Mouse (Mus musculus): Measurements from ENCODE around the gene Zscan2.

Zscan2 gene

DNA sequence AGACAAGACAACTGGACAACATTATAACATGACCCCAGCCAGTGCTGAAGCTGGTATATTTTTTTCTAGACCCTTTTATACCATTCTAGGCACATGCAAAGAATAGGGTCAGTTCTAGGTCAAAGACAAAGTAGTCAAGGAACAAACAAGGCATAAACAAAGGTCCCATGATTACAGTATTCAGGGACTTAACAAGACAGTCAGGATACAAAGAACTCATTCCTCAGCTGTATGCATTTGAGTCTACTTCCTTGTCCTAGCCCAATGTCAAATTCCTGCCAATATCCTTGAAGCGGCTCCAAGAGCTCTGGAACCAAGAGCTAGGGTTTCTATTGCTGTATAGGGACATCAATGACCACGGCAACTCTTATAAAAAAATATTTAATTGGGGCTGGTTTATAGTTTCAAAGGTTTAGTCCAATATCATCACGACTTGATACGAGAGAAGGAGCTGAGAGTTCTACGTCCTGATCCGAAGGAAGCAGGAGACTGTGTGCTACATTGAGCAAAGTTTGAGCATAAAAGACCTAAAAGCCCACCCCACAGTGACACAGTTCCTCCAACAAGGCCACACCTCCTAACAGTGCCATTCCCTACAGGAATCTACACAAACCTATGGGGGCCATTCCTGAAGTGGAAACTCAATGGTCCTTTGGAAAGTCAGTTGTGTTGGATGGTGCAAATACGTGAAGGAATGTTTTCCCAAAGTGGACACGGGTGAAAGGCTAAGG is 16.6 kb upstream of the Zscan2 start:
- in situ Hi-C loops (cut with MseI, MboI) = no loop called here

DNA sequence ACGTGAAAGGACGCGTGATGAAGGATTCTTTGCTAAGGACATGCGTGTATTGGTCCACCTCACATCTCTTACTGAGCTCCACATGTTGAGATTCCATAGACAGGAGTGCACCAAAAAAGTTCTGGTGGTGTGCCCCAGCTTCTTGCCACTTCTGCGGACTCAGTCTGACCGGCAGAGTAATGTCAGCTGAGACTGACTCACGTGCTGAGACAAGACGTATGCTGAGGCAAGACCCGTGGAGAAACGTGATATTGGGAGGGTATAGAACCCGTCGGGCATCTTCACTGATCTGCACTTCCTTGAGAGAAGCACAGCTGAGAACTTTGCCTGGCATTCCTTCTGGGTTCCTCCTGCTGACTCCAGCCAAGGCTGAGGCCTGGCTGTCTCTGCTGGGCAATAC is 16.0 kb upstream of the Zscan2 start:
- in situ Hi-C loops (cut with MseI, MboI) = no loop called here

DNA sequence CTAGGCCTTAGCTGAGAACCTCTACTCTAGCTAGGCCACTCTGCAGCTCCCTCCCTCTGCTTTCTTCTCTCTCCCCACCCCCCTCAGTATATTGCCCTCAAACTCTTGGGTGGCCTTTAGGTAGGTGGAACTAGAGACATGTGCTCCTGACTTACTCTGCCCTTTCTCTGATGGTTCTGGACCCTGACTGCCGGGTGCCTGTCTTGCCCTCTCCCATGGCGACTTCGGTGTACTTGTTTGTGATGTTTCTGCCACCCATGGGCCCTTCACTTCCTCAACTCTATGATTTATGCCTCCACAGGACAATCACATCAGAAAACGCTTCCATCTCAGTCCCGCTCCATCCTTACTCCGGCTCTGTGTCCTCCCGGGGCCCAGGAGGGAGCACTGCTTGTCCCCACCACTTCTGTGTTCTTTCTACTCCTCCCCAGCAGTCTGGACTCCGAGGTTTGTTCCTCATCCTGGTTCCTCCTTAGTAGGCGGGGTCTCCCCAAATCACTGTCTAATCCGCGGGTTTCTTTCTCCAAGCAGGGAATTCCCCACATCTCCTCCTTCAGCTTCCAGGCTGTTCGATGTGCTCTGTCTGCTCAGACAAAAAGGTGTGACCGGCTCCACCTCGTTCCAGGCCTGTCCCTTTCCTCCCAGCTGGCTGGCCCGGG is 15.0 kb upstream of the Zscan2 start:
- in situ Hi-C loops (cut with MseI, MboI) = no loop called here

- in situ Hi-C loops (cut with MseI, MboI) = no loop called here
Observed at GRCm38 (mm10) chr7:80846280-80846678, 14.4 kb upstream of the Zscan2 start.

DNA sequence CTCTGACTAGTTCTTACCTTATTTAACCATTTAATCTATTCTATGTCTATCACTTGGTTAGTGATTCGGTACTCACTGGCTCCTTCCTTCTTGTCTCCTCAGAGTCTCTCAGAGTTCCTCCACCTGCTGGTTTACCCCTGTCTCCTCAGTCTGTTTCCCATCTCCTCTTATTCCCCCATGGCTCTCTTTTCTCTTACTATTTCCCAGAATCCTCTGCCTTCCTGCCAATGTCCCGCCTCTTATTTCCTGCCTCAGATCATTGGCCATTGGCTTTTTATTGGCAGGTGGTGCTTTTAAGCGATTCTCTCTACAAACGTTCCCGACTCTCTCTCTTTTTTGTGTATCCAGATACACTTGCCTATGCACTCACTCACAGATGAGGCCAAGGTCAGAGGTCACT is 14.0 kb upstream of the Zscan2 start:
- in situ Hi-C loops (cut with MseI, MboI) = no loop called here

- in situ Hi-C loops (cut with MseI, MboI) = no loop called here
Observed at GRCm38 (mm10) chr7:80849267-80849666, 11.5 kb upstream of the Zscan2 start.

GRCm38 (mm10) chr7:80849710-80850109 is 11.0 kb upstream of the Zscan2 start:
- in situ Hi-C loops (cut with MseI, MboI) = loop anchor here in 1 of 2 experiments (10.0 kb wide), 1 partner anchor 115 kb away; no protein-coding TSS in a partner anchor

DNA sequence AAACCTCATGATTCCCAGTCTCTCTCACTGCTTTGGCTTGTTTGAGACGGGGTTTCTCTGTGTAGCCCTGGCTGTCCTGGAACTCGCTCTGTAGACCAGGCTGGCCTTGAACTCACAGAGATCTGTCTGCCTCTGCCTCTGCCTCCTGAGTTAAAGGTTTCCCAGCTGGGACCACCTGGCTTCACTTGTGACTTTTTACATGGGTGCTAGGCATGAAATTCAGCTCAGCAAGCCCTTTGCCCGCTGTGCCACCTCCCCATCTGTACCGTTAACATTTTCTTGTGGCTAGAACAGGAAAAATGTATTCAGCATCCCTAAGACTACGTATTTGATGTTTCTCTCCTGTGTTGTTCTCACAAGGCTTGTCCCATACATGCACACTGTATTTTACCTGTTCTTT is 10.2 kb upstream of the Zscan2 start:
- in situ Hi-C loops (cut with MseI, MboI) = loop anchor here in 1 of 2 experiments (10.0 kb wide), 1 partner anchor 116 kb away; no protein-coding TSS in a partner anchor

DNA sequence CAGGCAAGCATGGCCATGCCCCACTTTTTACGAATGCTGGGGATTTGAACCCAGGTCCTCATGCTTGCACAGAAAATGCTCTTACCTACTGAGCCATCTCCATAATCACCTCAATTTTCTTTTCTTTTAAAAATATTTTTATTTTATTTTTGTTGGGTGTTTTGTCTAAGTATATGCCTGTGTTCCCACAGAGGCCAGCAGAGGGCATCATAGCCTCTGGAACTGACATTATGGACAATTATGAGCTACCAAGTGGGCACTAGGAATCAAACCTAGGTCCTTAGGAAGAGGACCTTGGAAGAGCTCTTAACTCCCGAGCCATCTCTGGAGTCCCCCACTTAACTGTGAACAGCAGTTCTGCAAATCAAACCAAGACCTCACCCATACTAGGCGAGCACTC is 7.5 kb upstream of the Zscan2 start:
- in situ Hi-C loops (cut with MseI, MboI) = loop anchor here in 1 of 2 experiments (10.0 kb wide), 1 partner anchor 118 kb away; no protein-coding TSS in a partner anchor

GRCm38 (mm10) chr7:80855316-80855715 is 5.4 kb upstream of the Zscan2 start:
- in situ Hi-C loops (cut with MseI, MboI) = loop anchor here in 1 of 2 experiments (10.0 kb wide), 1 partner anchor 121 kb away; no protein-coding TSS in a partner anchor

GRCm38 (mm10) chr7:80857181-80857580 is 3.5 kb upstream of the Zscan2 start:
- in situ Hi-C loops (cut with MseI, MboI) = loop anchor here in 1 of 2 experiments (10.0 kb wide), 1 partner anchor 122 kb away; no protein-coding TSS in a partner anchor

DNA sequence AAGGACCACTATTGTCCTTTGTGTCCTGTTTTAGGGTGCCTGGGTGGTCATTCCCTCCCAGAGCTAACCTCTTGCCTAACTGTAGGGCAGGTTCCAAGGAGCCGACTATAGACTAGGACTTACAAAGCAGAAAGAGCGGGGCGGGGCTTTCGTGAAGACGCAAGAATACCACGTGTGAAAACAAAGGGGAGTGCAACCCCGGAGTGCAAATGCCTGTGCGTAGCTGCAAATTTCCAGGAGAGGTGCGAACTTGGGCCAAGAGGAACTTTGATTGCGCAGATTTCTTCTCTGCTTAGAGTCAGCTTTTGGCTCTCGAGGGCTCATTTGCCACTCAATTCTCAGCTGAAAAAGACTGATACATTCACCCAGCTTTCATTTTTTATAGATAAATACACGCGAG is 493 bp upstream of the Zscan2 start:
- in situ Hi-C loops (cut with MseI, MboI) = no loop called here

- in situ Hi-C loops (cut with MseI, MboI) = no loop called here
Observed at GRCm38 (mm10) chr7:80862475-80862874, 1.8 kb downstream of the Zscan2 start.

DNA sequence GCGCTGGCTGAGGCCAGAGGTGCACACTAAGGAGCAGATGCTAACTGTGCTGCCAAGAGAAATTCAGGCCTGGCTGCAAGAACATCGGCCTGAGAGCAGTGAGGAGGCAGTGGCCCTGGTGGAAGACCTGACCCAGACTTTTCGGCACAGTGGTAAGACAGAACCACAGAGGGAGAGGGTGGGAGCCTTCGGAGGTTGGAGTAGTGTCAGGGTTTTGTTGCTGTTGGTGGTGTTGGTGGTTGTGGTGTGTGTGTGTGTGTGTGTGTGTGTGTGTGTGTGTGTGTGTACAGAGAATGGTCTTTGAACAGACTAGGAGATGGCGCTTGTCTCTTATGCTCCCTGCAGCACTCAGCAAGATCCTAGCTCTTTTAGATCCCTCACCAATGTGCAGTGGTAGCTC is 2.8 kb downstream of the Zscan2 start:
- in situ Hi-C loops (cut with MseI, MboI) = no loop called here

DNA sequence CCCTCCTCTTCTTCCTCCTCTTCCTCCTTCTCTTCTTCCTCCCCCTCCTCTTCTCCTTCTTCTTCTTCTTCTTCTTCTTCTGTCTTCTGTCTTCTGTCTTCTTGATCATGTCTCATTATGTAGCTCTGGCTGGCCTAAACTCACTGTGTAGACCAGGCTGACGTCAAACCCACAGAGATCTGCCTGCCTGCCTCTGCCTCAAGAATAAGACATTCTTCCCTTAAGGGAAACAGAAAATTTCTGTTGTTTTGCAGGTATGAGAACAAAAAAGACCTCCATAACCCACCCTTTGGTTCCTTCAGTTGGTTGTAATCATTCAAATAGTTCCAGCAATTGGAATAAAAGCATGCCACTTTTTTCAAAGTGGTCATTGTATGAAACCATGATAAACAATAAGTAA is 3.4 kb downstream of the Zscan2 start:
- in situ Hi-C loops (cut with MseI, MboI) = no loop called here

DNA sequence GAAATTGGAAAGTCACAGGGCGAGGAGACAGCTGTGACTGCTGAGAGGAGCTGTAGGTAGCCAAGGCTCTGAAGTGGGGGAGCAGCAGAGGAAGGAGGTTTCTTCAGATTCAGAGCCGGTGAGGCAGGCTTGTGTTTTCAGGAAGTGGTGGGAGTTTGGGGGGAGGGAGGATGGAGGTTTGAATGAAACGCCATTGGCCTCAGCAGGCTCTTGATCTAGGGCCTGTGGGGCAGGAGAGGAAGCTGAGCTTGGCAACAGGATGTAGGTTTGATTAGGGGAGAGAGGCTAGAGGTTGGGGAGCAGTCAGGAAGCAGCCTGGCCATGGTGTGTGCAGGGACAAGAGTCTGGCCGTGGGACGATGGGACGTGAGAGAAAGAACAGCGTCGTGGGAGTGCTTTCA is 4.1 kb downstream of the Zscan2 start:
- in situ Hi-C loops (cut with MseI, MboI) = no loop called here

GRCm38 (mm10) chr7:80865521-80865920 is 4.8 kb downstream of the Zscan2 start:
- in situ Hi-C loops (cut with MseI, MboI) = no loop called here

DNA sequence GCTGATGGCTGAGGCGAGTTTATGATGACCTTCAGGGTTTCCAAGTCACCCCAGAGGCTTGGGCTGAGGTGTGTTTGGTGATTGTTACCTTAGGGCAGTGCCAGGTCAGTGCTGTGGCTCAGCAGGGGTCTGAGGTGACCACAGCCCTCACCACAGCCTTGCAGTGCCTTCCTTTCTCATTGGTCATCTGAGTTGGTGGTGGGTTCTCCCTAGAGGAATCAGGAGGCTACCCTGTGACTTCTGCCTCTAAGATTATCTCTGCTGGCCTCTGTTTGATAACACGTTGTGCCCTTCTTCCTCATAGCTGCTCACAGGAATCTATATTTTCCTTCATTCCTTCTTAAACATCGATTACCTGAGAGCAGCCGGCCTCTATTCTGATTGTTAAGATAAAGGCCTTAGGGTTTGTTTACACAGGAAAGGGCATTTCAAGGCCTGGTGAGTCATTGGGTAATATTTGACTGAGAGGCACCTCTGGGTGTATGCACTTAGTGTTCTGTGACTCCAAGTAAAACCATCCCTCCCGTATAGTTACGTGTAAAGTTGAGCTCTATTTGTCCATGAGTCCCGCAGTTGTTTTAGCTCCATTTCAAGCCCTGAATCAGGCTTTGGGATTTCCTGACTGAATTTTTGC is 5.9 kb downstream of the Zscan2 start:
- in situ Hi-C loops (cut with MseI, MboI) = no loop called here

DNA sequence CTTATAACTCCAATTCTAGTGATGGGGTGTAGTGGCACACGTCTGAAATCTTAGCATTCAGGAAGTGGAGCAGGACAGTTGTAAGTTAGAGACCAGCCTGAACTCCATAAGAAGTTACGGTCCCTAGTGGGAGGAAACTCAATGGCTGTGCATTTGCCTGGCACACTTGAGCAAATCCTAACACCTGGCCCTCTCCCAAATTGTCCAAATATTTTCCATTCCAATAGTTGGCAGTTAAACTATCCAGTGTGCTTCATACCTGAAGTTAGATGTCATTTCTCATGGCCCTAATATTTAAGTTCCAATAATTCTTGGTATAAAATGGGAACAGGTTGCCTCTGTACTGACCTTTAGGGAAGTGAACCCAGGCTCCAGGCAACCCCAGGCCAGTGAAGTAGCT is 8.0 kb downstream of the Zscan2 start:
- in situ Hi-C loops (cut with MseI, MboI) = no loop called here

GRCm38 (mm10) chr7:80873038-80873437 is 12.3 kb downstream of the Zscan2 start:
- in situ Hi-C loops (cut with MseI, MboI) = no loop called here

DNA sequence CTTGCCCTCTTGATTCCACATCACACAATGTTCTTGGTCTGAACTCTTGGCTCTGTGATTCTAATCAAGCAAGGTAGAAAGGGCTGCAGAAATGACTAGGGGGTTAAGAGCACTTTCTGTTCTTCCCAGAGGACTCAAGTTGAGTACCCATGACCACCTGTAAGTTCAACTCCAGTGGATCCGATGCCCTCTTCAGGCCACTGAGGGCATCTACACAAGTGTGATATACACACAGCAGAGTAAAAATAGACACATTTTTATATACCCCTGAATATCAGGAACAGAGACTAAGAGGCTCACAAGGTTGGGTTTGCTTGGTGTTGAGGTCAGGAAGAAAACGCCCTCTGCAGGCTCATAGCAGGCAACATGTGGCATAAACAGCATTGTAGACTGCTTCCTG is 12.9 kb downstream of the Zscan2 start:
- in situ Hi-C loops (cut with MseI, MboI) = no loop called here

DNA sequence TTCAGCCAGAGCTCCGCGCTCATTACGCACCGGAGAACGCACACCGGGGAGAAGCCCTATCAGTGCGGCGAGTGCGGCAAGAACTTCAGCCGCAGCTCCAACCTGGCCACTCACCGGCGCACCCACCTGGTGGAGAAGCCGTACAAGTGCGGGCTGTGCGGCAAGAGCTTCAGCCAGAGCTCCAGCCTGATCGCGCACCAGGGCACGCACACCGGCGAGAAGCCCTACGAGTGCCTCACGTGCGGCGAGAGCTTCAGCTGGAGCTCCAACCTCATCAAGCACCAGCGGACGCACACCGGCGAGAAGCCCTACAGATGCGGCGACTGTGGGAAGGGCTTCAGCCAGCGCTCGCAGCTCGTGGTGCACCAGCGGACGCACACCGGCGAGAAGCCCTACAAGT is 15.0 kb downstream of the Zscan2 start:
- in situ Hi-C loops (cut with MseI, MboI) = no loop called here

Measured in mouse trophoblast stem cell (cell line).